Mouse (Mus musculus) frontal cortex, postnatal 14 days (tissue): ENCODE results near the gene Vamp4.

Experiments
- DNase-seq, 2 experiments: peaks; one replicate each; pipeline ENCODE4 v3.0.0; 2022; ENCODE audit warnings: low spot score in 2 of 2

Vamp4 gene

GRCm38 (mm10) chr1:162570260-162570748 lies at the start of gene Vamp4:
Vamp4 (plus strand) TSS chr1:162570515.
- DNase-seq: peak; percentile 85 to 87

GRCm38 (mm10) chr1:162529651-162530050 lies 40.7 kb upstream of the Vamp4 start:
- no peak for DNase-seq

DNA sequence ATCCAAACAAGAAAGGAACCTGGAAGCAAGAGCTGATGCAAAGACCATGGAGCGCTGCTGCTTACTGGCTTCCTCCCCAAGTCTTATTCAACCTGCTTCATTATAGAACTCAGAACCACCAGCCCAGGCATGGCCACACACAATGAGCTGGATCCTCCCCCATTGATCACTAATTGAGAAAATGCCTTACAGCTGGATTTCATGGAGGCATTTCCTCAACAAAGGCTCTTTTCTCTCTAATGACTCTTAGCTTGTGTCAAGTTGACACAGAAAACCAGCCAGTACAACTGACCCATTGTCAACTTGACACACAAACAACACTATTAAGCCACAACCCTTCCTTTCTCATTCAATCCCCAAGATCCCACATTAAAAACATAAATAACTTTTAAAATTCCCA lies 39.6 kb upstream of the Vamp4 start:
- no peak for DNase-seq

GRCm38 (mm10) chr1:162531584-162531983 lies 38.7 kb upstream of the Vamp4 start:
- DNase-seq: no peak

GRCm38 (mm10) chr1:162532330-162532729 lies 38.0 kb upstream of the Vamp4 start:
- DNase-seq: no peak

GRCm38 (mm10) chr1:162533766-162534560 lies 36.4 kb upstream of the Vamp4 start:
- DNase-seq: no peak

DNA sequence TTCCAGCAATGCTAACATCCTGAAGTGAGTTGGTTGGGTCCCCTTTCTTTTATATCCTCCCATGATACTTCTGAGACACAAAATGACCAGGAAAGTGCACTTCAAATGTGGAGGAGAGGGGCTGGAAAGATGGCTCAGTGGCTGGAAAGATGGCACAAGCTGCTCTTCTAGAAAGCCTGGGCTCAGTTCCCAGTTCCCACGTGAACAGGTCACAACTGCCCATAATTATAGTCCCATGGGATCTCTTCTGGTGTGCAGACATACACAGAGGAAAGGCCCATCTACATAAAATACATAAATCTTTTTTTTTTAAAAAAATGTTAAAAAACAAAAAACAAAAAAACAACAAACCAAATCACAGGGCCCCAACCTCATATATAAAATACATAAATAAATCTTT lies 27.1 kb upstream of the Vamp4 start:
- no peak for DNase-seq

DNA sequence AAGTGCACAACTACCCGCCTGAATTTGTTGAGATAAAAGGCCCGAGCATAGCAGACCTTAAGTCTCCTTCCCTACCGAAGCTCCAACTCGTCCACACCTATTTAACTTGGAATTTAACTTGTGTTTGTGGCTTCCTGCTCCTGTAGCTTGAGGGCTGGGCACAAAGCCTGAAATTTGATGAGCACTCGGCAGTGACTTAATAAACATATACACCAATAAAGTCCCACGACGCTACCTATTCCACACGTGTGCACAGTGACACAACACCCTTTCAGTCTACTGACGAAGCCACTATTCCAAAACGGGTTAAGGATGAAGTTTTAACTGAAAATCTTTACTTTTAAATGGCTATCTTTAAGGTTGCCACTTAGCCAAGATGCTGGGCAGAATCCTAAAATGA lies 22.7 kb upstream of the Vamp4 start:
- no peak for DNase-seq

GRCm38 (mm10) chr1:162548016-162548916 lies 22.0 kb upstream of the Vamp4 start, which contains the start of gene Mettl13:
Mettl13 (minus strand) TSS chr1:162548551.
- DNase-seq: peak; percentile 81 to 85

DNA sequence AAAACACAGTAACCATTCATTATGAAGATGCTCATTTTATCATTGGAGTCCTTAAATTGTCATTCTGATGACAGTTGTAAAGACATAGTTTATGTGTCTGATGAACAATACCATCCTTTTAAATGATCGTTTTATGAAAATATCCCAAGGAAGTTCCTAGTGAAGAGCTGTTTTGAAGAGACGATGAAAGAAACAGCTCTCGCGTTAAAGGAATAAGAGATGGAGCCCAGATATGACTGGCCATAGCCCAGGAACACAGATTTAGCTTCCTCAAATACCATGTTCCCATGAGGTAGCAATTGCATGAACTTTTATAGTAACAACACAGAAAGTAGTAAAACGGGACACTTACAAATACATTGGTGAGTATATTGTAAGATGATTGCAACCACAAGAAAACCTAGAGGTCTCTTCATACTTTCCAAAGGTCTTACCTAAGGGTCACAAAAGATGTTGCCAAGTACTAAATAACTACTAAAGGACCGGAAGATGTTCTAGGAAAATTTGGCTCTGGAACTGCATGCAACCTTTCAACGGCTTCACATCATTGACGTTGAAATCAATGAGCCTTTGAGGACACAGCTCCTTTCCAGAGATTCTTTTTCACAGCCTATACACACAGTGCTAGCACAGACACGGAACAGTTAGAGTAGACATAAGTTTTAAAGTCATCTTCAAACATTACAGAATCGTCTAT lies 21.2 kb upstream of the Vamp4 start:
- DNase-seq: no peak

DNA sequence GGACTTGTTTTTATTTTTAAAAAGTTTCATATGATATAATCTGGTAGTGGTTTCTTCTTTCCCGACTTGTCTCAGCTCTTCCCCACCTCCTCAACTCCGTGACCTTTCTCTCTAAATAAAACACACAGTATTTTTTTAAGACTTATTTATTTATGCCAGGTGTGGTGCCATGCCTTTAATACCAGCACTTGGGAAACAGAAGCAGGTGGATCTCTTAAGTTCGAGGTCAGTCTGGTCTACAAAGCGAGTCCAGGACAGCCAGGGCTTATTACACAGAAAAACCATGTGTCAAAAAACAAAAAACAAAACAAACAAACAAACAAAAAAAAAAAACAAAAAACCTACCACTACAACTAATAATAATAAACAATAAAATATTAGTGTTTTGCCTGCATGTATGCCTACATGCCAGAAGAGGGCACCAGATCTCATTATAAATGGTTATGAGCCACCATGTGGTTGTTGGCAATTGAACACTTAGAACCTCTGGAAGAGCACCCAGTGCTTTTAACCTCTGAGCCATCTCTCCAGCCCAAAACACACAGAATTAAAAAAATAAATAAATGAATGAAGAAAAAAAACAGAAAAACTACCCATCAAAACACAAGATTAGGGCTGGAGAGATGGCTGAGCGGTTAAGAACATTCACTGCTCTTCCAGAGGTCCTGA lies 20.6 kb upstream of the Vamp4 start:
- DNase-seq: no peak

GRCm38 (mm10) chr1:162552956-162553355 lies 17.4 kb upstream of the Vamp4 start:
- DNase-seq: no peak

- DNase-seq: no peak
Measured at GRCm38 (mm10) chr1:162554193-162554592, 16.1 kb upstream of the Vamp4 start.

DNA sequence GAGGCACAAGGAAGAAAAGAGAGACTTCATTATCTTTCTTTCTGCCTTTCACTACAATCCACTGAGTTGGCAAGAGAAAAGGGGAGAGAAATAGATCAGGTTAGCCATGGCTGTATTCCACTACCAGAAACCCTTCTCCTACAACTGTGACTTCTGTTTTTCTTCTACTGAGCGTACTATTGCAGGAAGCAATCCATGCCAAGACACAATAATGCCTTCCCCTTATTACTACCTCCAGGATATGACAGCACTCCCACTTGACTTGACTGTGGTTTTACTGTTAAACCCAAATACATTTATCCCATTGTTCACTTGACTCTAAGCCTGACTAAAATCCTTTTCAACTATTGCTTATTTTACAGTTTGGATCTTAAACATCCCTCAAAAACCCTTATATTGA lies 7.1 kb upstream of the Vamp4 start:
- DNase-seq: no peak

- DNase-seq: no peak
Measured at GRCm38 (mm10) chr1:162564992-162565391, 5.3 kb upstream of the Vamp4 start.

DNA sequence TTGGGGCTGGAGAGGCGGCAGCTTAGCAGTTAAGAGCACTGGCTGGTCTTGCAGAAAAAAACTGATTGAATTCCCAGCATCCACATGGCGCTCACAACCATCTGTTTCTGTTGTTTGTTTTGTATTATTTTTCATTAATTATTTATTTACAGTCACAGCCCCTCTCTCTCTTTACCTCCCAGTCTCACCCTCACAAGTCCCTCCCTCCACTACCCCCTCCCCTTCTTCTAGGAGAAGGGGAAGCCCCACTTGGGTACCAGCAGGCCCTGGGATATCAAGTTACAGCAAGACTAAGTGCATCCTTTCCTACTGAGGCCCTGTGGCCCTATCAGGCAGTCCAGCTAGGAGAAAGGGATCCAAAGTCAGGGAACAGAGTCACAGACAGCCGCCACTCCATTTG lies 3.0 kb upstream of the Vamp4 start:
- DNase-seq: no peak

DNA sequence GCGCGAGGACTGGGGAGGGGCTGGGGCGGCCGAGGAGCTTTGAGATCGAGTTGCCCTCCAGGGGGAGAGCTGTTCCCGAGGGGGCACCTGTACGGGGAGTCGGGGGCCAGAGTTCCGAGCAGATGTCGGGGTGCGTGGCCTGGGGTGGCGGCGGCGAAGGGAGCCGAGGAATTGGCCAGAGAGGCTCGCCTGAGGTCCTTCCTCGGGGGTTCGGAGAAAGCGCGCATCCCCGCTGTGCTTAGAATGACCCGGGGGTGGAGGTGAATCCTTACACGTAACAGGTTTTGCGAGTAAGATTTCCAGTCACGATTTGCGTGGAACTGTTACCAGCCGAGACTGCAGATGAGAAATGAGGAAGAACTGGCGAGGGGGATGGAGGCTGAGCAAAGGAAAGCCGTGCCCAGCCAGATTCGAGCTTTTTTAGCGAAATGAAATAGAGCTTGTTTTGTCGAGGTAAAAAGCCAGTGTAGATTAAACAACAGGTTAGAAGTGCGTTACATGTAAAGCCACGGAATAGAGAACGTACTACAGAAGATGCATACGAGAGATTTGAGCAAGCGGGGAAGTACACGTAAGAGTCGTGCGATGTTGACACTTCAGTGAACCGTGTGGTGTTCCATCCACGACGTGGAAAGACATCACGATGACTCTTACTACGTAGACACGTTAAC lies 751 bp downstream of the Vamp4 start:
- DNase-seq: peak; percentile 46 to 54

DNA sequence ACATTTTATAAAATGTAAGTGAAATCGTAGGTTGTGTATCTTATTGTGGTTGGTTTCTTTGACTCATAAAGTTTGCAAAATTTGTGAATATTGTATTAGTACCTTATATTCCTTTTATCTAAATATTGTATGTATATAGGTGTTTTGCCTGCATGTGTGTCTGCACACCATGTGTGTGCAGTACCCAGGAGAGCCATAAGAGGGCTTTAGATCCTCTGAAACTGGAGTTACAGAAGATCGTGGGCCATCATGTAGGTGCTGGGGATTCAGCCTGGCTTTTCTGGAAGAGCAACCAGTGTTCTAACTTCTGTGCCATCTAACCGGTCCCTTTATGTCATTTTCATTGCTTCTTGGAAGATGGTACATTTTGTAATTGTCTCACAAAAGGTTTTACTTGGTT lies 4.8 kb downstream of the Vamp4 start:
- DNase-seq: no peak

- DNase-seq: no peak
Measured at GRCm38 (mm10) chr1:162582884-162583283, 12.6 kb downstream of the Vamp4 start.

- DNase-seq: no peak
Measured at GRCm38 (mm10) chr1:162586282-162586681, 16.0 kb downstream of the Vamp4 start.

- DNase-seq: no peak
Measured at GRCm38 (mm10) chr1:162588606-162589005, 18.3 kb downstream of the Vamp4 start.
